Mouse (Mus musculus): ENCODE results near the gene Vars2.

DNA sequence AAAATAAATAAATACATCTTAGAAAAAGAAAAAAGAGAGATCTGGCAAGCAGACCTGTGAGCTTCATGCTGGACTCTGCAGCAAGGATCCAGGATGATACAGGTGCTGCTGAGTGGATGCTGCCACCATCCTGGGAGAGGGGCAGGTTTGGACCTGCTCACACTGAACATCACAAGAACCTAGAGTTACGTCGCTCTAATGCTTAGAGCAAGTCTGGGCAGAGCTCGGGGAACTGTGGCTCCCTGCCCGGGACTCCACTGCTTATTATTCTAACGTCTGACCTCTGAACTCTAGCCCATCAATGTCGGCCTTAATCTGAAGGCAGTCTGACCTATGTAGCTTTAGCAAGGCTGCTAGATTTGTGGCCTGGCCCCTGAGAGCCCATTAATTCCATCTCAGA lies 13.2 kb upstream of the Vars2 start:
- TF ChIP-seq CHD2 (IDR thresholded peaks at IDR 0.05; ENCODE audit: low read depth, low read length) = no peak
- no peak for TF ChIP-seq HCFC1 (IDR thresholded peaks at IDR 0.05; ENCODE audit: borderline replicate concordance, insufficient read depth, low read length)
- TF ChIP-seq MAFK (IDR thresholded peaks at IDR 0.05; ENCODE audit: insufficient read depth, low read depth, low read length) = no peak
- TF ChIP-seq ZNF384 (IDR thresholded peaks at IDR 0.05; ENCODE audit: low read depth, low read length) = no peak
- no peak for TF ChIP-seq ZC3H11A (IDR thresholded peaks at IDR 0.05; ENCODE audit: borderline replicate concordance, low read depth, low read length)

Measured in ES-E14 (cell line).